Mouse (Mus musculus) urinary bladder, adult 2 months (tissue): ENCODE results near the gene Agap1. TPM values are rescaled to one million over a fixed set of nuclear protein-coding genes. Genes with fewer than 3 reads are reported as not detected.
"Not testable (repeated sequence)": the region's sequence is repeated elsewhere in the genome, so short reads cannot be mapped to it uniquely, and the experiment has no call there.

Source experiments
- DNase-seq: peaks from one replicate; pipeline ENCODE4 v3.0.0; 2022; ENCODE audit warnings: low spot score
- polyA plus RNA-seq: library from polyadenylated mRNA; depleted of rRNA; stranded (reverse); fragments of >200 nt; gene quantifications from 2 replicates; pipeline ENCODE4 v1.2.3, GENCODE M21; 2012

Agap1 gene
- polyA plus RNA-seq, 1 experiment: 11.3 TPM

GRCm38 (mm10) chr1:89501891-89502290, 47.3 kb downstream of the Agap1 start:
- DNase-seq: not testable (repeated sequence)

DNA sequence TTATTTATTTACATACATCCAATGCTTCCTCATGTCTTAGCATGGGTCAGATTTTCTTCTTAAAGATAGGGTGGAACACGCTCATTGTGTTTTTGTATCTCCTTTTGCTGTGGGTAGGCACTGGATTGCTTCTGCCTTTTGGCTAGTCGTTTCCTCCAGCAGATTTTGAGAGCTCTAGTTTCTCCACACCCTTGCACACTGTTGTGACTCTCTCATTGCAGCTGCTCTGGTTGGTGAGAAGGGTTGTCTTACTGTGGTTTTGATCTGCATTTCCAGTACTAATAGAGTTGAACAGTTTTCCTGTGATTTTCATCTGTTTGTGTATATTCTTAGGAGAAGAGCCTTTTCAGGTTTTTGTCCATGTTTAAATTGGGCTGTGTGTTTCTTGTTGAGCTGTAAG, 54.6 kb downstream of the Agap1 start:
- no peak for DNase-seq

DNA sequence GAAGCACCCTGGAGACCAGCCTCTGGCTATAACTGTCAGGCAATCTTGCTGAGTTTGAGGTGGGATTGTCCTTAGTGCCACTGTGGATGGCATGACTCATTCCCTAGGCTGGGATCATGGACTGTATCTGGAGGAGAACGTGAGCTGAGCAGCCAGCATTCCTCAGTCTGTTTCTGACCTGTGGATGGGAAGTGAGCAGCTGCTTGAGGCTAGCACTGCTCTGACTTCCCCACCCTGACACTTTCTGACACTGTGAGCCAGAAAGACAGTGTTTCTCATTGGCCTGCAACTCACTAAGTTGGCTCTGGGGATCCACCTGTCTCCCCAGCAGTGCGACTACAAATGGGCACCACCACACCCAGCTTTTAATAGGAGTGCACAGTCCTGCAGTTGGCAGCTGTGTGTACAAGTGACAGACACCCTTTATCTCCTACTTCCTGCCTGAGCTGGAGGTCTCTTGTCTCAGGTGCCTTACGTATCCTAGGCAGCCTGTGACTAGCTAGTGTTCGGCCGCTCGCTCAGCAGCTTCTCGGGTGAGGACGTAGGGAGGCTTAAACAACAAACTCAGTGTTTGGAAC, 55.2 kb downstream of the Agap1 start:
- DNase-seq: no peak

- no peak for DNase-seq
Observed at GRCm38 (mm10) chr1:89510731-89511130, 56.1 kb downstream of the Agap1 start.

DNA sequence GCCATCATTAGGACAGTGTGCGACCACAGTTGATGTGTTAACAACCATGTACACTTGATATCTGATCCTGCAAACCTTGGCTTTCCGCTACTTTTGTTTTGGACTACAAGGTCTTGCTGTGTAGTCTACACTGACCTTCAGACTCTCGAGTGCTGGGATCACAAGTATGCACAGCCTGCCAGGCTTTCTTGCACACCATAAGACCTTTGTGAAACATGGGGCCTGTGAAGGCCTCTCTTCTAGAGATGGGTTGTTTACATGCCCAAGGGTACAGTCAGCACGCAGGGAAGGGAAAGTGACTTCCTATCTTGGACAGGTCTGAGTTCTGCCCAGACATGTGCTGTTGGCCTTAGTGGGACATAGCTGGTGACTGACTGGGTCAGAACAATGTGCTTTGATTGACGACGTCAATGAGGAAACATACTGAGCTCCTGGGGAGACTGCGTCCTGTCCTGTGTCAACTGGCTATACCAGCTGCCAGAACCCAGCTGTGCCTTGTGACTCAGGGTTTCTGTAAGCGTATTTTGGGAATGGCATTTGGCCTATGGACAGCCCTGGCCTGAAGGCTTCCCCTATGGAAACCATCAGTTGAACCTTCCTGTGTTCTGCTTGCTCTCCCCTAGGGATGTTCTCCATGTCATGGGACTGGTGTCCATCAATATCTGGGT, 59.1 kb downstream of the Agap1 start:
- no peak for DNase-seq

DNA sequence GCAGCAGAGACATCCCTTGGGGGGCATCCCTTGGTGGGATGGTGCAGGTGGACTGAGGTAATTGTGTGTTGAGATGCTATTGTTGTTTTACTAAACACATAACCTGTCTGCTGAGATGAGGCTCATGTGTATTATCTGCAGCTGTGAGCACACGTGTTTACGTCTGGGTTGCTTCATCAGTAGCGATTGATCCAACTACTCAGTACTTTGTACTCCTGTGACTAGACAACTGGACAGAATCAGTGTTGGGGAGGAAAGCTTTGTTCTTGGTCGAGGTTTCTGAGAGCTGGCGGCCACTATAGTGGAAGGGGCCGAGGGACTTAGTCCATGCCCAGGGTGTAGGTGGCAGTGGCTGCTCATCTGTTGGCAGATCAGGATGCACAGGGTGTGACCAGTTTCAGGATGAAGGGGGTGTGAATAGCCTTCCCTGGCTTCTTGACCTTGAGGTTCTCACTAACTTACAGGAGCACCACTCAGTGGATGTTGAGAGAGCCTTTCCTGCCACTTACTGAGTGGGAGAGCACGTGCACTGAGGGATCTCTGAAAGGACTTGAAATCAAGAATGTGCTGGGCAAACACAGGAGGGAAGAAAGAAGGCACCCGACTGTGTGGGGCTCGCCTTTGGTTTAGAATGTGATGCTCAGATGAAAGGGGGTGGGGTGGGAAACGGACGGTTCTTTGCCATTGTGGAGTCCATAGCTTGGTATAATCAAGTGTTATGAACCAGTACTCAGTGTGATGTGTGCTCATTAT, 61.4 kb downstream of the Agap1 start:
- DNase-seq: no peak

GRCm38 (mm10) chr1:89517817-89518216, 63.2 kb downstream of the Agap1 start:
- DNase-seq: no peak

DNA sequence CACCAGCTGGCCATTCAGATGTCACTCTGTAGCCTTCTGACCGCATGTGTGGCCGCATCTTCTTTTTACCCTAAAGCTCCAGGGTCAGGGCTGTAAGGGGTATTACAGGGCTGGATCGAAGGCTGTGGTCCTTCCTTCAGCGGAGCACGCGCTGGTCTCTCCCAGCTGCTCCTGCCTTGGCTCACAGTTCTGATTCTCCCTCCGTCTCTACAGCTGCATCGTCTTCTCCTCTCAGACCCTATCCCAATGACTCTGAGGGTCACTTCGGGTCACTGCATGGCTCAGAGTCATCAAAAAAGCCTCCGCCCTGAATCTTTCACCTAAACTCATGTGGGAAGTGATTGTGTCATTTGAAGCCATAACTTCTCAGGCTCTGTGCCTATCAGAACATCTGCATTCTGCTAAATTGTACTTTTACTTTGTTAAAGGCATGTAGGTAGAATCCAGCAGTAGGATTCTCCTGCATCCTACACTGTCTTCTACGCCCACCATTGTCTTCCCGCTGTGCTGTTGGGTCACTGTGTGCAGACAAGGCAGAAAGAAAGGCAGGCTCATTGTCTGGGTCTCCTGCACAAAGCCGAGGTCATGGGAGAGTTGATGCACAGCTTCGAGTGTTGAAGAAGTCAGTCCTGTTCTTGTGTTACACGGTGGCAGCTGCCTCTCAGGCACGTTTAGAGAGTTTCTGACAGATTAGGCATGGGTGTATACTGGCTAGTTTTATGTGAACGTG, 65.5 kb downstream of the Agap1 start:
- no peak for DNase-seq

DNA sequence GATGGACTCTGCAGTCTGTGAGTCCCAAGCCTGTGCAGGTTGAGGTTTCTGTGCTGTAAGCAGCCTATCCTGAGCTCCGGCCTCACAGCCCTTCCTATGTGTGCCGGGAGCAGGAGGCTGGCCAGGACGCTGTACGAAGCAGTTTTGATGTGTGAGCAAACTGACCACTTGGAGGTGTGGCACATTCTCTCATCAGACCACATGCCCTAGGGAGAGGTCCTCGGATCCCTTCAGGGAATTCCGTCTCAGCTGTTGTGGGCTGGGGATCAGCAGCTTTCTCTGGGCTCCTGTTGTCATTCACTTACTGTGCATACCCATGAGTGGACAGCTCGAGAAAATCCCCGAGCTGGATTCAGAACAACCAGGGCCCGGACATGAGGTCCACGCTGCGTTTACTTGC, 66.8 kb downstream of the Agap1 start:
- no peak for DNase-seq

- DNase-seq: no peak
Observed at GRCm38 (mm10) chr1:89521935-89522535, 67.4 kb downstream of the Agap1 start.

- peak; percentile 76 for DNase-seq
Observed at GRCm38 (mm10) chr1:89524369-89524768, 69.8 kb downstream of the Agap1 start.

DNA sequence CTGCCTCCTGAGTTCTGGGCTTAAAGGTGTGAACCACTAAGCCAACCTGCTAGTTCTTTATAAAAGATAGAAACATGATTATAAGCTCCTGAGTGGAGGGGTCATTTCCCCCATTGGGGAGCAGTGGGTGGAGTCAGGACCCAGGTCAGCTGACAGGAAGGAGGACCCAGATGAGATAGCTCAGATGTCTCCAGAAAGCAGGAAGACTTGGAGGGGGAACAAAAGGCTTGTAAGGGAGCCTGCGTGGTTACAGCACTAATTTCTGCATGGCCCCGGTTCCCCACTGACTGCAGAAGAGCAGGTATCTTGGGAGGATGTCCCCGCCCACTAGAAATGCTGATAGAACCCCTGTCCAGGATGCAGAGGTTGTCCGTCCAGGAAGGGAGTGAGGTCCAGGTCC, 70.4 kb downstream of the Agap1 start:
- no peak for DNase-seq

- DNase-seq: no peak
Observed at GRCm38 (mm10) chr1:89525825-89526224, 71.2 kb downstream of the Agap1 start.

- no peak for DNase-seq
Observed at GRCm38 (mm10) chr1:89528671-89529276, 74.2 kb downstream of the Agap1 start.

GRCm38 (mm10) chr1:89533702-89534101, 79.1 kb downstream of the Agap1 start:
- no peak for DNase-seq

DNA sequence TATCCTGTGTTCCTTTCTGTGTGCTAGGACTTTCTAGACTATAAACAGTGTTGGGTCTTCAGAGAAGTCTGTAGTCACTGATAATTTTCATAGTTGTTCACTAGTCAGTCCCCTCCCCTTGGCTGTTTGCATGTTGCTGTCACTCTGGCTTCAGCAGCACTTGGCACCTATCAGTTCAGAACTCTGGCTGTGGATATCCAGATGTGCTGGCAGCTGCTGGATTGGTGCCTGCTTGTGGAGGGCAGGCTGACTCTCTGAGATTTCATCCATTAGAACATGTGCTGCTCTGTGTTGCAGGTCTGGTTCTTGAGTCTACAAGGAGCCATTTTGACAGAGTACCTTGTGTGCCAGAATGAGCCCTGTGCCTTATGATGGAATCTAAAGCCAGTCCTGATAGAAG, 80.6 kb downstream of the Agap1 start:
- DNase-seq: no peak

GRCm38 (mm10) chr1:89538163-89538946, 83.7 kb downstream of the Agap1 start:
- DNase-seq: no peak

DNA sequence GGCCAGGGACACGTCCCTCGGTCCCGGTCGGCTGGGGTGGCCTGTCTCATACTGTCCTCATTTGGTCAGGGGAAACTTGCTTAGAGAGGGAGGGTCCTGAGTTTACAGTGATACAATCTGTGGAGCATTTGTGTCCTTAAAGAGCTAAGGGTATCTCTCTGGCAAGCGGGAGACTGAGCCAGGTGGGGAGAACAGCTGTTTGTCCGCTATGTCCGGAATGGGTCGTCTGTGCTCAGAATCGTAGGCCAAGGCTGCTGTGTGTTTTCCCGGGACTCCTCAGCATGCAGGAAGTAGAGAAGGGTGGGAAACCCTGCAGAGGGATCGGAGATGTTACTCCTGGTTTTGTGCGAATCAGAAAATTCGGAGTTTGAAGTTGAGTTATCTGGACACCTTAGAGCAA, 84.5 kb downstream of the Agap1 start:
- DNase-seq: no peak

- no peak for DNase-seq
Observed at GRCm38 (mm10) chr1:89541151-89541550, 86.5 kb downstream of the Agap1 start.

DNA sequence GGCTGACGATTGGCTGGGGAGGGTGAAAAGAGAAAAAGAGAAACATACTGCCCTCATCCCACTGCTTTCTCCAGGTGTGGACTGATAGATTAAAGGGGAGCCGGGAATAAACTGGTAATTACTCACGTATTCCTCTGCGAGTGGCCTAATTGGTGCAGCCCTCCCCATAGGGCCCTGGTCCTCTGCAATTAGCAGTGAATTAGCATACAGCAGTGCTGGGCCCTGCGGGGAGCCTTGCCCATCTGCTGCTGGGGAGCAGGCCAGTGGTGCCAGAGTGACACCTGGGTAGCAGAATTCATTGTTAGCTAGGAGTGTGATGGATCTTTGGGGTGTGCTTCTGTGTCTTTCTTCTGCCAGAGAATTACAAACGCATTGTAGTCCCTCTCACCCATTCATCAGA, 87.9 kb downstream of the Agap1 start:
- no peak for DNase-seq

- DNase-seq: no peak
Observed at GRCm38 (mm10) chr1:89543312-89543711, 88.7 kb downstream of the Agap1 start.
